Mouse (Mus musculus): ENCODE measurements around the gene Hcn4. TPM values are rescaled to one million over a fixed set of nuclear protein-coding genes. Genes with fewer than 3 reads are reported as not detected.

The Hcn4 gene
- total RNA-seq, 2 experiments from 2014 or later, result 1.9 TPM

Other genes starting within 250 kb of the Hcn4 start
- 100 to 1,000 TPM; 863 to 899 TPM for gene Nptn, start 241.2 kb upstream of the Hcn4 start, total RNA-seq (2021)
- gene Rec114, start 79.4 kb upstream of the Hcn4 start, total RNA-seq (2021), result under 1 TPM in 1 of 2 experiments, not detected in 1; 0.68 TPM
- 10 to 100 TPM; 86.9 to 88.5 TPM for gene Neo1, start 213.0 kb downstream of the Hcn4 start, total RNA-seq (2021)